Mouse (Mus musculus): ENCODE measurements at regions not wholly inside any gene's neighbourhood (a gene's known extent, or its start where the extent isn't known, plus 50 kb on each side); places are given as distances from the start of the nearest gene placed in this dataset.
A peak's percentile ranks its signal among the peaks of the same experiment; 100 is the strongest.

DNA sequence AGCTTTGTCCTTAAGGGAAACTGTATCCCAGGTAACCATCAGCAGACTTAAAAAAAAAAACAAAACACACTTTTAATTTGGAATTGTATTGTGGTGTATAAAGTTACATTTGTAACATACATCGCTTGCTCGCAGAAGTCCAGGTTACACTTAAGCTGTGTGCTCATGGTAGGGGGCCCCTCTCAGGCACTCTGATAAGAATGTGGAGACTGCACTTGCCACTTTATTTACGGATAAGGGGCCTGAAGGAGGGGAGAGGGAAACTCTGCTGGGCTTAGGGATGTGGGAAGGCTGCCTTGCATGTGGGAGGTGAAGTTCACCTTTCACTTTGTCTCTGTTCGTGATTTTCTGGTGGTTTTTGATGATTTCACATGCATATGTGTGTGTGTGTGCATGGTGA, 58.7 kb downstream of the Ccdc185 start:
- no peak for DNase-seq

DNA sequence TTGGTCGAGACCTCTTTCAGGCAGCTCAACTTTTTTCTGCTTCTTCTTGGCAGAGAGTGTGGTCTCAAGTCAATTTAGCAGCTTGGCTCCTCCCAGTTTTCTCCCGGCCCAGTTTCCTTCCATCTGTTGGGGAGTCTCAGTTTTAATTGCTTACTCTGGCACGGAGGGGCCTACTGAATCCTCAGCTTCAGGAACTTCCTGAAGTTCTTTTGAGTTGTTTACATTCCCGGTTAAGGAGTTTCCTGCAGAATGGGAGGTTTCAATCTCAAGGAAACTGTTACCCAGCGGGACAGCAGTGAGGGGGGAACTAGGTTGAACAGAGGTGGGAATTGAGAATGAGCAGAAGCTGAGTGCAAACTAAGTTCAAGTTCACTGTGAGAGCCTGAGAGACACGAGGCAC, 59.2 kb downstream of the Ccdc185 start:
- no peak for DNase-seq

DNA sequence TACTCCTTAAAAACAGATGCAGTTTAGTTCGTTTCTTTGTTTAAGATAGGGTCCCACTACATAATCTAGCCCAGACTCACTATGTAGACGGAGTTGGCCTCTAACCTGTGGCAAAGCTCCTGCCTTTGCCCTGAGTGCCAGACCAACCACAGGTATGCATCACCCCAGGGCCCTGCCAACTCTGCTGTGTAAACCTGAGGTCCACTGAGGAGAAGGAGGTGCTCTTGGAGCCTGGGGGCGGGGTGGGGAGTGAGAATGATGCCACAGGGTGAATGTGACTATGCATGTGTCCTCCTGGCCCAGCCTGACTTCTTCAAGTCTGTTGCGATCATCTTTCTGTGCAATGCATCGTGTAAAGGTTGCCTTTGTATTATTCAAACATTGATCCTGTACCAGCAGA, 61.8 kb downstream of the Ccdc185 start:
- DNase-seq, result no peak

GRCm38 (mm10) chr1:182686231-182686630, 62.7 kb downstream of the Ccdc185 start:
- DNase-seq, result no peak

GRCm38 (mm10) chr1:182682591-182683252, 66.3 kb downstream of the Ccdc185 start:
- peak; percentile 42 to 79 for DNase-seq

Measured in lung, postnatal 4 days (tissue).